Mouse (Mus musculus) megakaryocyte, embryonic 14.5 days (primary cell): ENCODE data around the gene Bcl11b.

Experiments used
- FLI1 ChIP-seq: IDR thresholded peaks from 2 replicates; pipeline ENCODE4 v1.6.1; 2012; ENCODE audit warnings: low read length, inconsistent platforms, mixed read lengths
- GATA1 ChIP-seq: IDR thresholded peaks from 3 replicates; pipeline ENCODE4 v1.6.1; 2012; ENCODE audit warnings: mixed read lengths, low read length, inconsistent platforms, borderline replicate concordance

DNA sequence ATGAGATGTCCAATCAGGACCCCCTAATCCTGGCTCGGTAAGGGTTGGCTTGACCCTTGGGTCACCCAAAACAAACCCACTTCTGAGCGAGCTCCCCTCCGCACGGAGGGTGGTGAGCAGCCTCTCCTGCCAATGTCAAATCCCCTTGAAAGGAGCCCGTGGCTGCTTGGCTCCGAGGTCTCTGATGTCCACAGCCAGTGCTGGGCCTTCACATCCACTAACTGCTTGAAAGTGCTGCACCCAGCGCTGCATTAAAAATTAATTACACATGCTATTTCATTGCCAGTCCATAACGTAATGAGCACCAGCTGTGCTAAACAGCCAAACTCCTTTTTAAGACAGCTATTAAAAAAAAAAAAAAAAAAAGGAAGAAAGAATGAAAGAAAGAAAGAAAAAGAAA lies 43.5 kb downstream of the Bcl11b start:
- TF ChIP-seq GATA1 (no peak), FLI1 (no peak)
